Mouse (Mus musculus) stomach, postnatal 0 days (tissue): Measurements from ENCODE around the gene Vps52. TPM values are rescaled to one million over a fixed set of nuclear protein-coding genes. Genes with fewer than 3 reads are reported as not detected.

Experiments used
- ATAC-seq: fragments of 200-750 bp; cut with Nextera tagmentation; 2 replicates; pipeline ENCODE4 v1.8.0; 2017; ENCODE audit not compliant: low FRiP score, low TSS enrichment
- DNase-seq: peaks from one replicate; pipeline ENCODE4 v3.0.0-alpha.2; 2016; ENCODE audit warnings: low spot score
- H3K27ac ChIP-seq: fragments of 300-500 bp; sonication (generic); replicated peaks from 2 replicates; pipeline ENCODE4 v1.5.1; 2014; ENCODE audit warnings: mild to moderate bottlenecking, control low read depth
- H3K27me3 ChIP-seq: fragments of 300-500 bp; sonication (generic); 2 replicates; pipeline ENCODE4 v1.6.1; 2014; ENCODE audit warnings: low read length; ENCODE audit not compliant: control insufficient read depth, insufficient read depth
- H3K36me3 ChIP-seq: fragments of 300-500 bp; sonication (generic); 2 replicates; pipeline ENCODE4 v1.6.1; 2014; ENCODE audit warnings: low read length, mixed read lengths; ENCODE audit not compliant: control insufficient read depth, insufficient read depth
- H3K4me1 ChIP-seq: fragments of 300-500 bp; sonication (generic); replicated peaks from 2 replicates; pipeline ENCODE4 v1.6.1; 2014; ENCODE audit warnings: antibody characterized with exemption; ENCODE audit not compliant: control insufficient read depth, insufficient read depth
- H3K4me2 ChIP-seq: fragments of 300-500 bp; sonication (generic); replicated peaks from 2 replicates; pipeline ENCODE4 v1.6.1; 2014; ENCODE audit warnings: low read depth, mild to moderate bottlenecking, control low read depth, moderate library complexity
- H3K4me3 ChIP-seq: fragments of 300-500 bp; sonication (generic); 2 replicates; pipeline ENCODE4 v1.5.1; 2014; ENCODE audit warnings: low read depth, low read length, control low read depth
- H3K9ac ChIP-seq: fragments of 300-500 bp; sonication (generic); 2 replicates; pipeline ENCODE4 v1.6.1; 2014; ENCODE audit warnings: mild to moderate bottlenecking, low read length, control low read depth, mixed read lengths
- H3K9me3 ChIP-seq: fragments of 300-500 bp; sonication (generic); 2 replicates; pipeline ENCODE4 v1.6.1; 2016; ENCODE audit warnings: low read length; ENCODE audit not compliant: control insufficient read depth
- CTCF ChIP-seq: IDR thresholded peaks from 2 replicates; pipeline ENCODE4 v1.5.1; 2016; ENCODE audit warnings: antibody characterized with exemption, low read depth, mild to moderate bottlenecking, moderate library complexity
- EP300 ChIP-seq: optimal IDR thresholded peaks from 2 replicates; pipeline ENCODE3; 2016; ENCODE audit warnings: antibody characterized with exemption
- WGBS: fragments of 180-500 bp; shearing (Covaris S2); extraction: QIAGEN DNeasy Blood & Tissue Kit; methylation state at CpG from one replicate; pipeline ENCODE4 v1.1.7; 2014; 5-methylcytosine and 5-hydroxymethylcytosine counted together
- polyA plus RNA-seq: library from polyadenylated mRNA; unstranded; fragments of >200 nt; fragmentation: Nextera tagmentation; extraction: Ambion mirVana; gene quantifications from 2 replicates; pipeline ENCODE4 v1.2.1, GENCODE M21; 2015

Vps52 gene
- polyA plus RNA-seq, 1 experiment from 2014 or later: 24.7 TPM

GRCm38 (mm10) chr17:33911052-33911812 is 44.4 kb upstream of the Vps52 start:
- no peak for TF ChIP-seq CTCF
- no peak for TF ChIP-seq EP300
- Histone ChIP-seq H3K27ac (no peak overlapping the region), H3K9ac (no peak overlapping the region), H3K4me3 (no peak overlapping the region), H3K9me3 (no peaks in the 10 kb centered on the region), H3K27me3 (no peaks in the 10 kb centered on the region), H3K36me3 (peaks cover 20% of the 10 kb centered on the region), H3K4me2 (no peak overlapping the region), H3K4me1 (peaks cover 3% of the 10 kb centered on the region; the same call in 1 of the 2 replicates)
- 87% methylated on average over 31 of the region's 31 CpGs for WGBS
- DNase-seq: no peak
- ATAC-seq: no peak

- no peaks in the 10 kb centered on the region for H3K9me3 ChIP-seq
- H3K36me3 ChIP-seq: peaks cover 20% of the 10 kb centered on the region
- no peak overlapping the region for H3K4me3 ChIP-seq
- no peak for DNase-seq
- H3K27me3 ChIP-seq: no peaks in the 10 kb centered on the region
- H3K4me2 ChIP-seq: no peak overlapping the region
- H3K4me1 ChIP-seq: peaks cover 3% of the 10 kb centered on the region; the same call in 1 of the 2 replicates
- WGBS: 83% methylated on average over 28 of the region's 28 CpGs
- no peak for TF ChIP-seq CTCF
- no peak for TF ChIP-seq EP300
- no peak overlapping the region for H3K27ac ChIP-seq
- no peak overlapping the region for H3K9ac ChIP-seq
- ATAC-seq: no peak
Measured at GRCm38 (mm10) chr17:33911813-33912414, 43.7 kb upstream of the Vps52 start.

GRCm38 (mm10) chr17:33913264-33913663 is 42.3 kb upstream of the Vps52 start:
- Histone ChIP-seq H3K9ac (no peak overlapping the region), H3K36me3 (peaks cover 20% of the 10 kb centered on the region), H3K27me3 (no peaks in the 10 kb centered on the region), H3K4me1 (peaks cover 3% of the 10 kb centered on the region; the same call in 1 of the 2 replicates), H3K4me3 (no peak overlapping the region), H3K27ac (no peak overlapping the region), H3K4me2 (no peak overlapping the region), H3K9me3 (no peaks in the 10 kb centered on the region)
- no peak for TF ChIP-seq CTCF
- no peak for TF ChIP-seq EP300
- DNase-seq (no peak), ATAC-seq (no peak)
- 91% methylated on average over 10 of the region's 10 CpGs for WGBS

GRCm38 (mm10) chr17:33913905-33914304 is 41.7 kb upstream of the Vps52 start:
- Histone ChIP-seq H3K36me3 (peaks cover 20% of the 10 kb centered on the region), H3K27ac (no peak overlapping the region), H3K9me3 (no peaks in the 10 kb centered on the region), H3K4me1 (peaks cover 3% of the 10 kb centered on the region; the same call in 1 of the 2 replicates), H3K4me3 (no peak overlapping the region), H3K9ac (no peak overlapping the region), H3K4me2 (no peak overlapping the region), H3K27me3 (no peaks in the 10 kb centered on the region)
- DNase-seq (no peak), ATAC-seq (no peak)
- 95% methylated on average over 8 of the region's 8 CpGs for WGBS
- TF ChIP-seq CTCF (no peak), EP300 (no peak)

- WGBS: 71% methylated on average over 13 of the region's 13 CpGs
- ATAC-seq: no peak
- no peak overlapping the region for H3K27ac ChIP-seq
Measured at GRCm38 (mm10) chr17:33914969-33915391, 40.6 kb upstream of the Vps52 start.

More at GRCm38 (mm10) chr17:33914969-33915391, 40.6 kb upstream of the Vps52 start:
- TF ChIP-seq CTCF (peak; percentile 55), EP300 (no peak)
- DNase-seq: no peak
- no peak overlapping the region for H3K4me3 ChIP-seq
- H3K9me3 ChIP-seq: no peaks in the 10 kb centered on the region
- peaks cover 3% of the 10 kb centered on the region; the same call in 1 of the 2 replicates for H3K4me1 ChIP-seq
- H3K9ac ChIP-seq: no peak overlapping the region
- H3K4me2 ChIP-seq: peak overlapping the region; percentile 27; the same call in 1 of the 2 replicates
- H3K27me3 ChIP-seq: no peaks in the 10 kb centered on the region
- peaks cover 20% of the 10 kb centered on the region for H3K36me3 ChIP-seq
